Mouse (Mus musculus) adrenal gland, postnatal 4 days (tissue): ENCODE results near the gene Traf3. TPM values are rescaled to one million over a fixed set of nuclear protein-coding genes. Genes with fewer than 3 reads are reported as not detected.

Experiments used
- DNase-seq, 2 experiments: peaks; one replicate each; pipeline ENCODE4 v3.0.0; 2021 to 2022; ENCODE audit warnings: low spot score in 2 of 2, mixed read lengths in 2 of 2
- total RNA-seq, 2 experiments: library from RNA; stranded (reverse); gene quantifications; 2 replicates each; pipeline ENCODE4 v1.2.3; 2021

Traf3 gene
- total RNA-seq, 2 experiments from 2014 or later, result 31.5 to 34.5 TPM

- DNase-seq, result no peak
These were observed 13.0 kb upstream of the Traf3 start for GRCm38 (mm10) chr12:111152981-111153710.

- no peak for DNase-seq
These were observed 12.2 kb upstream of the Traf3 start for GRCm38 (mm10) chr12:111153946-111154345.

- DNase-seq, result no peak
These were observed 11.5 kb upstream of the Traf3 start for GRCm38 (mm10) chr12:111154641-111155040.

GRCm38 (mm10) chr12:111155756-111156155 lies 10.4 kb upstream of the Traf3 start:
- no peak for DNase-seq

- no peak for DNase-seq
These were observed 6.3 kb upstream of the Traf3 start for GRCm38 (mm10) chr12:111159659-111160428.

- no peak for DNase-seq
These were observed 5.3 kb upstream of the Traf3 start for GRCm38 (mm10) chr12:111160871-111161270.

GRCm38 (mm10) chr12:111161943-111162311 lies 4.2 kb upstream of the Traf3 start:
- no peak for DNase-seq

- DNase-seq, result peak in 1 of 2 experiments; percentile 19
These were observed 3.7 kb upstream of the Traf3 start for GRCm38 (mm10) chr12:111162312-111163061.

GRCm38 (mm10) chr12:111164310-111164751 lies 1.8 kb upstream of the Traf3 start:
- DNase-seq, result peak; percentile 63 to 74

- DNase-seq, result no peak
These were observed 891 bp upstream of the Traf3 start for GRCm38 (mm10) chr12:111165146-111165812.

- DNase-seq, result no peak
These were observed 615 bp downstream of the Traf3 start for GRCm38 (mm10) chr12:111166681-111167289.

- DNase-seq, result no peak
These were observed 2.7 kb downstream of the Traf3 start for GRCm38 (mm10) chr12:111168891-111169290.

GRCm38 (mm10) chr12:111178772-111179171 lies 12.6 kb downstream of the Traf3 start:
- no peak for DNase-seq

GRCm38 (mm10) chr12:111181848-111182247 lies 15.7 kb downstream of the Traf3 start:
- DNase-seq, result no peak

GRCm38 (mm10) chr12:111182378-111182777 lies 16.2 kb downstream of the Traf3 start:
- no peak for DNase-seq

GRCm38 (mm10) chr12:111184476-111184875 lies 18.3 kb downstream of the Traf3 start, which contains the start of gene 4930595D18Rik:
Gene 4930595D18Rik (minus strand): TSS chr12:111184491.
- no peak for DNase-seq

GRCm38 (mm10) chr12:111186986-111187385 lies 20.8 kb downstream of the Traf3 start:
- no peak for DNase-seq

GRCm38 (mm10) chr12:111188295-111188694 lies 22.1 kb downstream of the Traf3 start:
- no peak for DNase-seq

- DNase-seq, result no peak
These were observed 24.2 kb downstream of the Traf3 start for GRCm38 (mm10) chr12:111190355-111190754.

GRCm38 (mm10) chr12:111190891-111191290 lies 24.7 kb downstream of the Traf3 start:
- no peak for DNase-seq

- DNase-seq, result no peak
These were observed 26.6 kb downstream of the Traf3 start for GRCm38 (mm10) chr12:111192777-111193176.
